Mouse (Mus musculus): ENCODE measurements around the gene Kcnb1. TPM values are rescaled to one million over a fixed set of nuclear protein-coding genes. Genes with fewer than 3 reads are reported as not detected.

Gene Kcnb1
- polyA plus RNA-seq, 1 experiment = 2.5 TPM

- 89% methylated on average over 8 of the region's 8 CpGs for WGBS
- no peak for DNase-seq (ENCODE audit: low read depth, low spot score)
These were observed 141.1 kb downstream of the Kcnb1 start for GRCm38 (mm10) chr2:167048698-167049358.

DNA sequence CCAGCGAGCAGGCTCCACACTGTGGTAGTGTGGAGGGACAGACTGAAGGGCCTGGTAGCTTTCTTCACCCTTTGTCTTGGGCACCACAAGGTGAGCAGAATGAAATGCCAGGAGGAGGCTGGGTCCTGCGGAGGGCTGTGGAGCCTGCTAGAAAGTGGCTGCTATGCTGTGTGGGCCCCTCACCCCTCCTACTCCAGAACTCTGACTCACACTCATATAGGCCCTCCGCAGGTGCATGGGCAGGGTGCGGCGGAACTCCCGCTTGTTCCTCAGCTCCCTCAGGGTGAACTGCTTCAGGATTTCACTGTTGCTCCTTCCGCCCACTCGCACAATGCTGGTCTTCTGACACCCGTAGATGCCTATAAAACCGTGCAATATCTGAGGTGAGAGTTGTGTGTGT is 141.7 kb downstream of the Kcnb1 start:
- no peak for DNase-seq (ENCODE audit: low read depth, low spot score)
- WGBS = 85% methylated on average over 10 of the region's 10 CpGs

Other genes with a start within 250 kb of the Kcnb1 start
- 20.5 and 24.6 TPM in 2 replicates for gene Stau1, start 193.9 kb downstream of the Kcnb1 start, polyA plus RNA-seq (2012; rRNA removed)
- gene Ddx27, start 175.0 kb downstream of the Kcnb1 start, polyA plus RNA-seq (2012; rRNA removed) = 14.1 and 19.7 TPM in 2 replicates
- 28.5 and 40.7 TPM in 2 replicates for gene Znfx1, start 127.1 kb downstream of the Kcnb1 start, polyA plus RNA-seq (2012; rRNA removed)
- gene Ptgis, start 50.4 kb upstream of the Kcnb1 start, polyA plus RNA-seq (2012; rRNA removed) = 7.3 and 8.6 TPM in 2 replicates
- gene B4galt5, start 159.0 kb upstream of the Kcnb1 start, polyA plus RNA-seq (2012; rRNA removed) = 37.5 and 66.7 TPM in 2 replicates
- gene Slc9a8, start 231.6 kb upstream of the Kcnb1 start, polyA plus RNA-seq (2012; rRNA removed) = 31.9 and 45.7 TPM in 2 replicates

Data from large intestine, adult 2 months (tissue).